Mouse (Mus musculus): Measurements from ENCODE around the gene Polg. TPM values are rescaled to one million over a fixed set of nuclear protein-coding genes. Genes with fewer than 3 reads are reported as not detected.

Gene Polg
- 22.0 and 23.8 TPM in 2 replicates for polyA plus RNA-seq (2015; fragmentation: Nextera tagmentation; extraction: Ambion mirVana)

DNA sequence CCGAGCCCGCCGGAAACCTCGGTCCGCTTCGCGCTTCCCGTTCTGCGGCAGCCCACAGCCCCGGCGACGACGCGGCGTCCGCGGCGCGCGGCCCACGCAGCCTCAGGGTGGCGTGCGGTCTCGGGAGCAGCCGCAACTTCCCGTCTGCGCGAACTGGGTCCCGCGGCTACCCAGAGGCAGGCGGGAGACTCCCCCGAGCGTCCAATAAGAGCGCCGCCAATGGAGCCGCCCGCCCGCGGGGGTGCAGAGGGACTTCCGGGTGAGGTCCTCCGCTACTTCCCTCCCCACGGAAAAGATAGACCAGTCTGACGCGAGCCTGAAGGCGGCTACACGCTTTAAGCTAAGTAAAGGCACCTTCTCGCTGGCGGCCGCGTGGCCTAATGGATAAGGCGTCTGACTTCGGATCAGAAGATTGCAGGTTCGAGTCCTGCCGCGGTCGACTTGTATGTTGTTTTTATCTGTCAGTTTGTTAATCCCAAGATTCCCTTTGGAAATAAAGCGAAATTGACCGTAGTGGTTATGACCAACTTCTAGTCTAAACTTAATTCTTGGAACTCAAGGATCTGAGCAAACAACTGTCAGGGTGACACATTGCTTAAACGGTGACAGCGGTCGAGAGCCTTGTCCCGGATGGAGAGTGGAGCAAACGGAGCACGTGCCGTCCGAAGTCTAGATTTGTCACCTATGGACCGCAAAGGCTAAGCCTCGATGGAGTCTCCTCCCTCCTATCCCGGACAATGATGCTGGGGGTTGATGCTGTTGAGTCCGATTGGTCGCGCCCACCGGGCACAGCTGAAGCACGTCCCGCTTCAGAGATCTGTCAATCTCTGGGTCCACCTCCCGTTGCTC lies at the start of gene Polg:
Gene Polg (minus strand): TSS at position 310 of the 849 bp plus-strand sequence.
- peak within 1 kb of the TSS; percentile 83 for H3K9ac ChIP-seq (replicated peaks)
- WGBS, result under 1% methylated on average over 73 of the region's 76 CpGs
- H3K4me2 ChIP-seq (replicated peaks), result peak within 1 kb of the TSS; percentile 92
- peak within 1 kb of the TSS; percentile 86 for H3K4me3 ChIP-seq (replicated peaks)
- H3K27ac ChIP-seq, result peak within 1 kb of the TSS; percentile 78
- H3K36me3 ChIP-seq, result peaks cover 17% of the 10 kb centered on the region
- H3K4me1 ChIP-seq (replicated peaks), result peaks cover 37% of the 10 kb centered on the region
- H3K9me3 ChIP-seq, result no peaks in the 10 kb centered on the region
- peak; percentile 96 for ATAC-seq
- peaks cover 21% of the 10 kb centered on the region for H3K27me3 ChIP-seq

GRCm38 (mm10) chr7:79515861-79516260 lies 49.7 kb upstream of the Polg start:
- Histone ChIP-seq H3K27me3 (peaks cover 43% of the 10 kb centered on the region), H3K36me3 (peaks cover 10% of the 10 kb centered on the region; the same call in 1 of the 2 replicates), H3K9me3 (no peaks in the 10 kb centered on the region), H3K4me1 (replicated peaks) (peaks cover 97% of the 10 kb centered on the region), H3K4me3 (replicated peaks) (peak overlapping the region; percentile 41), H3K9ac (replicated peaks) (peak overlapping the region; percentile 81), H3K4me2 (replicated peaks) (peak overlapping the region; percentile 90), H3K27ac (peak overlapping the region; percentile 97)
- 29% methylated on average over 9 of the region's 9 CpGs for WGBS
- no peak for ATAC-seq

DNA sequence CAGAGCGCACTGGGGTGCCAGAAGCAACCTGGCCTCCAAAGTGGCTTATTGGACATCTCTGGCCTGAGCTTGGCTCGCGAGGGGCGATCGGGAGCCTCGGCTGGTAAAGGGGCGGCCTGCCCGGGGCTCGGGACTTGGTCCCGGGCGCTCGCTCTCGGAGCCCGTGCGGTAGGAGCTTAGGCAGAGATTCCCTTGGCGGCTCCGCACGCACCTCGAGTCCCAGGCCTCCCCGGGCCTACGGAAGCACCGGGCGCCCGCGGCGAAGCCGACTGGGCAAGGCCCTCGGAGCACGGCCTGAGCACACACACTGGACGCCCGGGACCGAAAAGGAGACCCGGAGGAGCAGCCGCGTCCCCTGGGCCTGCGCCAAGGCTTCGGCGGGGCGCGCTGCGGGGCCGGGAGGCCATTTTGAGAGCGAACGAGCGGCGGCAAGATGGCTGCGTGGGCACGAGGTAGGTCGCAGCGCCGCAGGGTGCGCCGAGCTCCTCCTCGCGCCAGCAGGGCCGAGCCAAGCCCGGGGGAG lies 49.1 kb upstream of the Polg start:
- H3K27me3 ChIP-seq, result peaks cover 46% of the 10 kb centered on the region
- H3K27ac ChIP-seq, result peak overlapping the region; percentile 97
- H3K4me3 ChIP-seq (replicated peaks), result peak overlapping the region; percentile 41
- peaks cover 96% of the 10 kb centered on the region for H3K4me1 ChIP-seq (replicated peaks)
- peak overlapping the region; percentile 81 for H3K9ac ChIP-seq (replicated peaks)
- H3K4me2 ChIP-seq (replicated peaks), result peak overlapping the region; percentile 90
- H3K36me3 ChIP-seq, result peaks cover 10% of the 10 kb centered on the region; the same call in 1 of the 2 replicates
- no peaks in the 10 kb centered on the region for H3K9me3 ChIP-seq
- no peak; the same call in 1 of the 2 replicates for ATAC-seq
- WGBS, result 1% methylated on average over 57 of the region's 57 CpGs

GRCm38 (mm10) chr7:79514361-79514881 lies 48.3 kb upstream of the Polg start:
- H3K4me1 ChIP-seq (replicated peaks), result peaks cover 96% of the 10 kb centered on the region
- 4% methylated on average over 20 of the region's 20 CpGs for WGBS

DNA sequence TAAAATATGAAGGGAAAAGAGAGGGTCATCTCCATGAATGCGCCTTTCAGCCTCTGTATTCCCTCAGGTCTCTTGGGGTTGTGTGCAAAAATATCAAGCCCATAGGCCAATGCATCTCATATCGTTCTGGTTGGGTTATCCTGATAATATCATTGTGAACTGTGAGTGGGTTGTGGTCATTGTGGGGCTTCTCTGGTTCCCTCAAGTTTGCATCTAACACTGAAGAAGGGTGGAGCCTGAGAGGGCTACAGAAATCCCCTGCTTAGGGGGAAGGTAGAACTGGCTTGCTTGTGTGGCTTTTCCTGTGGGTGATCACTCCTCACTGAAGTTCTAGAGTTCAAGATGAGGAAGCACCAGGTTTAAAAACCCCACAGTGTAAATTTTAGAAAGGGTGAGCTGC lies 47.3 kb upstream of the Polg start:
- Histone ChIP-seq H3K4me1 (replicated peaks) (peaks cover 96% of the 10 kb centered on the region), H3K36me3 (peaks cover 26% of the 10 kb centered on the region), H3K27ac (peak overlapping the region; percentile 97), H3K9me3 (no peaks in the 10 kb centered on the region), H3K27me3 (peaks cover 57% of the 10 kb centered on the region), H3K4me2 (replicated peaks) (peak overlapping the region; percentile 90), H3K4me3 (replicated peaks) (no peak overlapping the region), H3K9ac (replicated peaks) (peak overlapping the region; percentile 28; the same call in 1 of the 2 replicates)
- no peak for ATAC-seq
- WGBS, result 14% methylated on average over 2 of the region's 2 CpGs

More at GRCm38 (mm10) chr7:79514361-79514881, 48.3 kb upstream of the Polg start:
- Histone ChIP-seq H3K36me3 (peaks cover 17% of the 10 kb centered on the region), H3K27me3 (peaks cover 52% of the 10 kb centered on the region), H3K27ac (peak overlapping the region; percentile 97), H3K9me3 (no peaks in the 10 kb centered on the region), H3K4me2 (replicated peaks) (peak overlapping the region; percentile 90), H3K9ac (replicated peaks) (peak overlapping the region; percentile 81), H3K4me3 (replicated peaks) (peak overlapping the region; percentile 41; the same call in 1 of the 2 replicates)
- 0 out of 2 replicates have a peak, but pooled peaks have one; percentile 7 for ATAC-seq

DNA sequence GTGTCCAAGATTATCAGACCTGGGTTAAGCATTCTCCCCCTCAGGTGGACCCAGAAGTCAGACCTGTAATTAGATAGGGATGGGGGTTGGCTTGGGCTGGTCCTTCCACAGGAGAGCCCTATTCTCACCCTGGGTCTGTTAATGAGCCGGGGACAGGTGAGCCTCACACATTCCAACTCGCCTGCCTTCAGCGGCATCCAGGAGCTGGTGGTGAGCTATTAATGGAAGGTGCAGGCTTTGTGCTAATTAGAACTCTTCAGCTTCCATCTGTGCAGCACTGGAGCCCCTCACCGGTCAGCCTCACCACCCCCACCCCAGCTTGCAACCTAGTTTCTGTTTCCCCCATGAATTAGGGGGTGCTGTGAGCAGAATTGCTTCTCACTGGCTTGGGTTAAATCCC lies 46.3 kb upstream of the Polg start:
- ATAC-seq, result no peak
- WGBS, result 20% methylated on average over 4 of the region's 4 CpGs
- Histone ChIP-seq H3K27ac (peak overlapping the region; percentile 97), H3K36me3 (peaks cover 29% of the 10 kb centered on the region), H3K9me3 (no peaks in the 10 kb centered on the region), H3K4me2 (replicated peaks) (peak overlapping the region; percentile 90), H3K9ac (replicated peaks) (0 out of 2 replicates have a peak overlapping the region, but pooled peaks have one; percentile 41), H3K4me1 (replicated peaks) (peaks cover 96% of the 10 kb centered on the region), H3K27me3 (peaks cover 63% of the 10 kb centered on the region), H3K4me3 (replicated peaks) (peak overlapping the region; percentile 4; the same call in 1 of the 2 replicates)

- WGBS, result 2% methylated on average over 5 of the region's 5 CpGs
- Histone ChIP-seq H3K9me3 (no peaks in the 10 kb centered on the region), H3K27me3 (peaks cover 65% of the 10 kb centered on the region), H3K4me1 (replicated peaks) (peaks cover 96% of the 10 kb centered on the region), H3K36me3 (peaks cover 29% of the 10 kb centered on the region), H3K4me3 (replicated peaks) (peak overlapping the region; percentile 86), H3K4me2 (replicated peaks) (peak overlapping the region; percentile 90), H3K9ac (replicated peaks) (peak overlapping the region; percentile 99), H3K27ac (peak overlapping the region; percentile 97)
- ATAC-seq, result peak; percentile 25; the same call in 1 of the 2 replicates
These were observed 45.5 kb upstream of the Polg start for GRCm38 (mm10) chr7:79511656-79512055.

- 12% methylated on average over 7 of the region's 7 CpGs for WGBS
- Histone ChIP-seq H3K27ac (peak overlapping the region; percentile 97), H3K36me3 (peaks cover 29% of the 10 kb centered on the region), H3K4me2 (replicated peaks) (peak overlapping the region; percentile 90), H3K9ac (replicated peaks) (peak overlapping the region; percentile 99), H3K4me3 (replicated peaks) (peak overlapping the region; percentile 86), H3K9me3 (no peaks in the 10 kb centered on the region), H3K27me3 (peaks cover 60% of the 10 kb centered on the region), H3K4me1 (replicated peaks) (peaks cover 96% of the 10 kb centered on the region)
- ATAC-seq, result no peak
These were observed 45.0 kb upstream of the Polg start for GRCm38 (mm10) chr7:79511181-79511580.

- no peak for ATAC-seq
- Histone ChIP-seq H3K4me2 (replicated peaks) (peak overlapping the region; percentile 90), H3K27ac (peak overlapping the region; percentile 97), H3K9me3 (no peaks in the 10 kb centered on the region), H3K36me3 (peaks cover 27% of the 10 kb centered on the region), H3K9ac (replicated peaks) (peak overlapping the region; percentile 99), H3K4me3 (replicated peaks) (peak overlapping the region; percentile 86), H3K27me3 (peaks cover 55% of the 10 kb centered on the region), H3K4me1 (replicated peaks) (peaks cover 95% of the 10 kb centered on the region)
- 25% methylated on average over 3 of the region's 3 CpGs for WGBS
These were observed 44.5 kb upstream of the Polg start for GRCm38 (mm10) chr7:79510686-79511085.

DNA sequence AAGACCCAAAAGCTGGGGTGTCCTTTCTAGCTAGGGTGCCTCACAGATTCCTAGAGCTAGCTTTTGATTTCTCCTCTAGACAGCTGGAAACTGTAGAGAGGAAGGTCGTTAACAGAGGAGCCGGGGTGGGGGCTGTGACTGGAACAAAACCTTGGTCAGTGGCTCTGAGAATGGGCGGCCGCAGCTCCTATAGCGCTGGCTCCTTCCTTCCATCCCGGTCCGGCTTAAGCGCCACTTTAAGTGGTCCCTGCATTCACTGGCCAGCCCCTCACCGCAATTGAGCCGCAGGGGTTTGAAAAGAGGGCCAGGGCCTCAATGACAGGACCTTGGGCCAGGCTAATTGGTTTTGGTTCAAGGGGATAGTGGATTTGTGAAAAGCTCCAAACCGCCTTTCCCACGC lies 43.5 kb upstream of the Polg start:
- H3K27ac ChIP-seq, result peak overlapping the region; percentile 97
- peaks cover 88% of the 10 kb centered on the region for H3K4me1 ChIP-seq (replicated peaks)
- peaks cover 52% of the 10 kb centered on the region for H3K27me3 ChIP-seq
- WGBS, result 11% methylated on average over 12 of the region's 12 CpGs
- peak overlapping the region; percentile 86 for H3K4me3 ChIP-seq (replicated peaks)
- peaks cover 19% of the 10 kb centered on the region for H3K36me3 ChIP-seq
- peak overlapping the region; percentile 90 for H3K4me2 ChIP-seq (replicated peaks)
- H3K9ac ChIP-seq (replicated peaks), result peak overlapping the region; percentile 99
- no peaks in the 10 kb centered on the region for H3K9me3 ChIP-seq
- ATAC-seq, result no peak

DNA sequence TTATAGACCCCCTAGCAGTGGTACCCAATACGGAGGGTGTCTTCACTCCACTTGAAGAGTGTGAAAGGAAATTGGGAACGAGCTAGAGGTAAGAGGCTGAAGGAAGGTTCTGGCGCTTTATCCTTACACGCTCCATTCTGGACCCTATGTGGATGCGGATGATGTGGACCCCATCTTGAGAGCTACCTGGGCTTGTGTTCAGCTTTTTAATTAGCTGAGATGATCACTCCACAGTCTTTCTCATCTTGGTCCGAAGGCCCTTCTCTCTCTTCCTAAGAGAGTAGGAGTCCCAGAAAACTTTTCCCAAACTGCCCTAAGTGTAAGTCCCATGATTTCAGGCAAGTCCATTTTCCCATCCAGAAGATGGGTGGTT lies 43.1 kb upstream of the Polg start:
- peaks cover 19% of the 10 kb centered on the region for H3K36me3 ChIP-seq
- 11% methylated on average over 6 of the region's 6 CpGs for WGBS
- H3K27ac ChIP-seq, result peak overlapping the region; percentile 97
- H3K9me3 ChIP-seq, result no peaks in the 10 kb centered on the region
- no peak for ATAC-seq
- H3K4me1 ChIP-seq (replicated peaks), result peaks cover 86% of the 10 kb centered on the region
- peaks cover 52% of the 10 kb centered on the region for H3K27me3 ChIP-seq
- H3K9ac ChIP-seq (replicated peaks), result peak overlapping the region; percentile 99
- peak overlapping the region; percentile 90 for H3K4me2 ChIP-seq (replicated peaks)
- peak overlapping the region; percentile 86 for H3K4me3 ChIP-seq (replicated peaks)
